Mouse (Mus musculus) heart, adult 8-10 months (tissue): ENCODE results near the gene Cep104. TPM values are rescaled to one million over a fixed set of nuclear protein-coding genes. Genes with fewer than 3 reads are reported as not detected.
A peak's percentile ranks its signal among the peaks of the same experiment; 100 is the strongest.

ENCODE experiments used
- DNase-seq: peaks from one replicate; pipeline ENCODE4 v3.0.0; 2022; ENCODE audit warnings: low spot score
- total RNA-seq, 4 experiments: library from RNA; stranded (reverse); gene quantifications; 2 replicates each; pipeline ENCODE4 v1.2.4; 2022

The Cep104 gene
- total RNA-seq, 4 experiments from 2014 or later, result 29.4 to 34.6 (median 32.1) TPM

DNA sequence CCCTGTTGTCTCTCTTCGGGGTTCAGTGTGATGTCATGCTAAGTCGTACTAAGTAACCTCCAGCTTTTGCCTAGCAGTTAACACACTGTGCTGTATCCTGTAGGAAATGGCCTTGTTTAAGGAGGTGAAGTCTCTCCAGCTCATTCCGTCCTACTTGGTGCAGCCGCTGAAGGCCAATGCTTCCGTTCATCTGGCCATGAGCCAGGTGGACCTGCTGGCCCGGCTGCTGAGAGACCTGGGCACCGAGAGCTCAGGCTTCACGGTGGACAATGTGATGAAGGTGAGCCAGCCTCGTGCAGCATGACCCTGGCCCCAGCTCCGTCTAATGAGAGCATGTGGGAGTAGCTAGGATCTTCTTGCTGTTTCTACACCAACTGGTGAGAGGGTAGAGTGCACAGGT is 17.7 kb downstream of the Cep104 start:
- no peak for DNase-seq

DNA sequence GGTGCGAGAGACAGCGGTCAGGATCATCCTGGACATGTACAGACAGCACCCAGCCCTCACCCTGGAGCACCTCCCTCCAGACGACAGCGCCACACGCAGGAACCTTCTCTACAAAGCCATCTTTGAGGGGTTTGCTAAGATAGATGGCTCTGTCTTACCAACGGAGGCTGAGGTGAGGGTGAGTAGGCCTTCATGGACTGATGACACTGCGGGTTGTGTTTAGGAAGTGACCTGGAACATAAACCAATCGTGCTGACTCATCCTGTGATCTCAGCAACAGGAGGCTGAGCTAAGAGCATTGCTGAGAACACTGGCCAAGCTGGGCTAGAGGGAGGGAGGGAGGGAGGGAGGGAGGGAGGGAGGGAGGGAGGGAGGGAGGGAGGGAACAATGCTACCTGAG is 18.5 kb downstream of the Cep104 start:
- no peak for DNase-seq

DNA sequence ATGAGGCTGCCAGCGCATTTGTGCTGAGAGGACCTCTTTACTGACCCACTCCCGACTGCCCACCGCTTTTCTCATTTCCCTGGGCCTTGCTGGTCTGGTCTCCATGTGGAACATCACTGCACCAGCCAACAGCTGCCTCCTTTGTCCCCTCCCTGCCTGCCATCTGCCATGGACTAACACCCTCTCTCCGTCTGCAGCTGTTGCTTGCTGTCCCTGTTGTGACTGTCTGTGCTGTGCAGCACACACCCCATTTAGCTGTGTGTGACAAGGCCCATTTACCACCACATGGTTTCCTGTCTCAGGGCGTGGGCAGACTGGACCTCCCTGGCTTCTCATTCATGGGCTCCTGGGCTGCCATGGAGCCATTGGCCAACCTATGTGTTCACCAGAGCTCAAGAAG is 30.5 kb downstream of the Cep104 start:
- DNase-seq, result no peak

DNA sequence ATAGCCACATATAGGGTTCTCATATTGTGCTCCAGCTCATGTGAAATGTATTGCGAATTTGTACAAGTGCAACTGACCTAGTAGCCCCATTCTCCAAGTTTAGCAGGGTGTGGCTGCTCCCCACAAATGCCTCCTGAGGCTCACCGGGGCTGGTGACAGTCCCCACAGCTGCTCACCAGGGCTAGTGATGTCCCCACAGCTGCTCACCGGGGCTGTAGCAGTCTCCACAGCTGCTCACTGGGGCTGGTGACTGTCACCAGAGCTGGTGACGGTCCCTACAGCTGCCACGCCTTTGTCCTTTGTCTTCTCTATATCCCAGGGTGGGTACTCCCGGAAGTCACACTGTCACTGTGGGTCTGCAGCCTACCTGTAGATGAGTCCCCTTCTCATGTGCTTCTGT is 31.3 kb downstream of the Cep104 start:
- no peak for DNase-seq

DNA sequence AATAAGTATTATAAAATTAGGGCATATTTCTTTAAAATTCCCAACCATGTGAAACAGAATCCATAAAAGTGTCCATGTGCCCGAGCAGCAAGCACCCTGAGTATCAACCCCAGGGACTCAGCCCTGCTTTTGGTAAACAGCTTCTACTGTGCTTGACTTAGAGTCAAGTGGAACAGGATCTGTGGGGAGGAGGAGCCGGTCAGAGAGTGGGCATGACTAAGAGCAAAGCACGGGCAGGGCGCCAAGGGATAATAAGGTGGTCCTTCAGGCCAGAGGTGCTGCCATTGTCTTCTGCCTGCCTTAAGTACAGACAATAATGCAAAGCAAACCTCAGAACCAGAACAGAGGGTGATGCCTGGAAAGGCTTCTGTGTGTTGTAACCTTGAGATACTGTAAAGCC is 32.8 kb downstream of the Cep104 start:
- DNase-seq, result no peak

DNA sequence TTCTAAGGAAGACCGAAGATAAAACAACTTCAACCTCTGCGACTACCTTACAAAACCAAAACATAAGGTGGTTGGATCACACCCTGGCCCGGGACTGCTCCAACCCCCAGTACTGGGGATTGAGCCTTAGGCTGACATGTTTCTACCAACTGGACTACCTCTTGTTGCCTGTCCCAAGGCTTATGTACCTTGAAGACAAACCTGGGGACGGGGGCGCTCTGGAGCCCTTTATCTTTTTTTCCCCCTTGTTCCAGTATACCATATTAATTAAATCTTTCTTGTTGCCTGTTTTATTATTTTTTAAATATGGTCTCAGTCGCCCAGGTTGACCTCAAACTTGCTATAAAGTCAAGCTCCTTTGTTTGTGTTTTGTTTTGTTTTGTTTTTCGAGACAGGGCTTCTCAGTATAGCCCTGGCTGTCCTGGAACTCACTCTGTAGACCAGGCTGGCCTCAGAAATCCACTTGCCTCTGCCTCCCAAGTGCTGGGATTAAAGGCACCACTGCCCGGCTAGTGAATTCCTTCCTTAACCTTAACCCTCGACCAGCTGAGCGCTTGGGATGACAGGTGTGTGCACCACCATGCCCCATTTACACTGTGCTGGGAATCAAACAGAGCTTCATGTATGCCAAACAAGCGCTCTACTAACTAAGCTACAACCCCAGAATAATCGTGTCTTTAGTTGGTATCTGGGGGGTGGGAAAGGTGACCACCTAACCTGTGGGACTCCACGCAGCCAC is 36.1 kb downstream of the Cep104 start:
- no peak for DNase-seq

DNA sequence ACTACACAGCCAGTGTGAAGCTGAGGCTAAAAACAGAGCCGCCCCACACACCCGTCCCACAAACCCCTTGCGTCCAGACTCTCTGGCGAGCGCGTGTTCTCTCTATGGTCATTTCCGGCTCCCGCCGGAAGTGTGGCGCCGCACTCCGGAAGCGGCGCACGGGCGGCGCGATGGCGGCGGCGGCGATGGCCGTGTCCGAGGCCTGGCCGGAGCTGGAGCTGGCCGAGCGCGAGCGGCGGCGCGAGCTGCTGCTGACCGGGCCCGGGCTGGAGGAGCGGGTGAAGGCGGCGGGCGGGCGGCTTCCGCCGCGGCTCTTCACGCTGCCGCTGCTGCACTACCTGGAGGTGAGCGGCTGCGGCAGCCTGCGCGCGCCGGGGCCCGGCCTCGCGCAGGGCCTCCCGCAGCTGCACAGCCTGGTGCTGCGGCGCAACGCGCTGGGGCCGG is 36.7 kb downstream of the Cep104 start, which contains the start of gene Lrrc47:
Gene Lrrc47, plus strand, starts transcription at position 86 of the 444 bp plus-strand sequence.
- peak; percentile 84 for DNase-seq

DNA sequence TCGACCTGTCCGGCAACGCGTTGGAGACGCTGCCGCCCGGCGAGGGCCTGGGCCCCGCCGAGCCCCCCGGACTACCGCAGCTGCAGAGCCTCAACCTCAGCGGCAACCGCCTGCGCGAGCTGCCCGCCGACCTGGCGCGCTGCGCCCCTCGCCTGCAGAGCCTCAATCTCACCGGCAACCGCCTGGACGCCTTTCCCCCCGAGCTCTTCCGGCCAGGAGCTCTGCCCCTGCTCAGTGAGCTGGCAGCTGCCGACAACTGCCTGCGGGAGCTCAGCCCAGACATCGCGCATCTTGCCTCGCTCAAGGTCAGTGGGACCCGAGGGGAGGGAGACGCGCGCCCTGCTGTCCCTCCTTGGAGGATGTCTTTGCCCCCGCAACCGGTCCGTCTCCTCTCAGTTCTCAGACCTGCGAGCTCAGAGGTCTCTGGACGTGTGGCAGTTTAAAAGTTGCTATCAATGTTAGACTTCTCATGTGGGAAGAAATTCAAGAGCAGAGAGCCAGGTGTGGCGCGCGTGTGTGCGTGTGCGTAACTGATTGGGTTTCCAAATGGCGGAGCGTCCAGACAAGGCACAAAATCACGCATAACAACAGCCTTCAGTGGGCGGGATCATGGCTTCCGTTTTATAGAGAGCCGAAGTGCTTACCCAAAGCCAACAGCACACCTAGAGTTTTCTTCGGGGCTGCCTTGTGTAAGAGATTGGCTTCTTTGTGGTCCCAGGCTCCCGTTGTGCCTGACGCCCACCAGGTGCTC is 37.3 kb downstream of the Cep104 start:
- no peak for DNase-seq

DNA sequence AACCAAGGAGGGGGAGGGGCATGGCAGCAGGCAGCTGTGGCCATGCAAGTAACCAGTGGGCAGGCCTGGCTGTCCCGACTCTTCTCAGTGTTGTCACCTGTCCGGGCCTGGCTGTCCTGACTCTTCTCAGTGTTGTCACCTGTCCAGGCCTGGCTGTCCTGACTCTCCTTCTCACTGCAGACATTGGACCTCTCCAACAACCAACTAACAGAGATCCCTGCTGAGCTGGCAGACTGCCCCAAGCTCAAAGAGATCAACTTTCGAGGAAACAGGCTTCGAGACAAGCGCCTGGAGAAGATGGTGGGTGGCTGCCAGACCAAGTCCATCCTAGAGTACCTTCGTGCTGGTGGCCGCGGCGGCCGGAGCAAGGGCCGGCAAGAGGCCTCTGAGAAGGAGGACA is 40.5 kb downstream of the Cep104 start:
- no peak for DNase-seq

DNA sequence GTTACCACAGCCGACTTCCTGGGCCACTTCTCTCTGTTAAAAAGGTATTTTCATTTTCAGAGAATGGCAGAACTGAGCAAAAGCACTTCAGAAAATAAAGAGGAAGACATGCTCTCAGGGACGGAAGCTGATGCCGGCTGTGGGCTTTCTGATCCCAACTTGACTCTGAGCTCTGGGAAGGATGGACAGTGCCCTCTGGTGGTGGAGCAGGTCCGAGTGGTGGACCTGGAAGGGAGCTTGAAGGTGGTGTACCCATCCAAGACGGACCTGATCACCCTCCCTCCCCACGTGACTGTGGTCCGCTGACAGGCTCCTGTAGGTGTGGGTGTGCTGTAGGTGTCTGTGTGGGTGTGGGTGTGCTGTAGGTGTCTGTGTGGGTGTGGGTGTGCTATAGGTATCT is 44.6 kb downstream of the Cep104 start:
- no peak for DNase-seq

DNA sequence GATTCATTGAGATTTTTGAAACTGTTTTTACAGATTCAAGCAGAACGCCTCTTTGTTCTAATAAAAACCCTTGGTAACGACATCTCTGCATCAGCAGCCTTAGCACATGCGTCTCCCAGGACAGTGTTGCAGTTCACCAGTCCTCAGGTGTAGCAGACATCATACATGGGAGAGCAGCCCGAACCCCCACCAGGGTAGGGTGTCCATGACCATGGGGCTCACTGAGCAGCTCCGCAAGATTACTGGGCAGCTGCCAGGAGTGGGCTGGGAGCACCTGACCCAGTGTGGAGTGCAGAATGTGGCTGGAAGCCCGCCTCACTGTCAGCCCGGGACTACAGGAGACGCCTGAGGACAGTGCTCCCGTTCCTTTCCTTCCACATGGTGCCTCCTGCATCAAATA is 46.4 kb downstream of the Cep104 start:
- DNase-seq, result no peak

DNA sequence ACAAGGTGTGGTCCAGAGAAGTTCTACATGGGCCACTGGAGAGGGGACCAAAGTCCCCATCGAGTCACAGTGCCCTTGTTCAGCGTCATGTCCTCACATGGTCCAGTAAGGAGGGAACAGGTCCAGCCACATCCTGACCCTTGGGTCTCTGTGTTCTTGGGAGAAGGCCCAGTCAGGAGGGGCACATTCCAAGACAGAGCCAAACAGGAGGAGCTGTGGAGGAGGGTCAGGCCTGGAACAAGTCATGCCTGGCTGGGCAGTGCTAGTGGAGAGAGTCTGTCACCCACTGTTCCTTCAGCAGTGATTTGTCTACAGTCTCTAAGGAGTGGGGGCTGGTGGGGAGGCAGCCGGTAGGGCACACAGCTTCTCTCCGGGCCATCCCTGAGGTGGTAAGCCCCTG is 47.4 kb downstream of the Cep104 start:
- DNase-seq, result peak; percentile 58

DNA sequence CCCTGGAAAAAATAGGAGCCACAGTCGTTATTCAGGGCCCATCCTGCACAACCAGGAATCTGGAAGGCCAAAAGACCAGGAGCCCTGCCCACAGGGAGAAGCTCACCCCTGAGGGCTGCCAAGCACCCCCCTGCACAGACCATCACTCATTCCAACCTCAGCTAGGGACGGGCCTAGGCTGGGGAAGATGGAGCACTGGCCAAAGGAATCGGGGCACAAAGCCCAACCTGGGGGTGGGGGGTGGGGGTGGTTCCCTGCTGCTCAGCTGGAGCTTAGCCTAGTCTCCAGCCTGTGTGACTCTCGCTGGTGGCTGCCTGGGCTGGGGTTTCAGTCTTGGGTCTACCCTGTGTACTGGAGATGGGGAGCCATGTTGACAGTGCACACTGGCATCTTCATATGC is 47.9 kb downstream of the Cep104 start:
- no peak for DNase-seq

DNA sequence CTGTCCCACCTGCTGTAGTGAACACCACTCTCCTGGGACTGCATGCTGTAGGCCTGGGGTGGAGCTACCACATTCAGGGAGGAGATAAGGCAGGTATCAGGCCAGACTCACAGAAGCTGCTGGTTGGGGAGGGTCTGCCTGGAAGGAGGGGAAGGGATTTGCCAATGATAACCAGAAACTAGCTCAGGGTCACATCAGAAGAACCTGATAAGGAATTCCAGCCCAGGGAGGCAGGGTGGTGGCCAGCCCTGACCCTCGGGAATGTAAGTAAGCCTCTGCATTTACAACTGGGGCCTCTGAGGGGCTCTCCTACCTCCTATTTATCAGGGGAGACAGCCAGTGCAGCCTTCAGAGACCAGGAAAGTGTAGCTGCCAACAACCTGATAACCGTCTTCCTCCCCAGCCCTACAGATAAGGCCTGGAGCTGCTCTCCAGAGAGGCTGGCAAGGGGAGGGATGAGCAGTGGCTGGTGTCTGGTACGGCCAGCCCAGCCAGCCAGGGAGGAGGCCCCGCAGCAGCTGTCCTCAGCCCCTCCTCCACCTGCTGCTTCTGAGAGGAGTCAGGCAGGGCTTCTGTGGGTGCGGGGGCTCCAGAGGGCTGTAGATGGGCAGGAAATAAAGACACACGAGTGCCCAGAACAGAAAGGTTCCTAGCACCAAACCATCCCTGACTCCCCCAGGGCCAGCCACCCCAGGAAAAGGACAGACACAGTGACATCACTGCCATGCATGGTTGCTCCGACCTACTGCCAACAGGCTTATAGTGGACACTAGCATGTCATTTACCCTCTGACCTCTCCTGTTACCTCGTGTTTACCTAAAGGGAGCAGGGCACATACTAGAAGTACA is 49.0 kb downstream of the Cep104 start:
- no peak for DNase-seq

DNA sequence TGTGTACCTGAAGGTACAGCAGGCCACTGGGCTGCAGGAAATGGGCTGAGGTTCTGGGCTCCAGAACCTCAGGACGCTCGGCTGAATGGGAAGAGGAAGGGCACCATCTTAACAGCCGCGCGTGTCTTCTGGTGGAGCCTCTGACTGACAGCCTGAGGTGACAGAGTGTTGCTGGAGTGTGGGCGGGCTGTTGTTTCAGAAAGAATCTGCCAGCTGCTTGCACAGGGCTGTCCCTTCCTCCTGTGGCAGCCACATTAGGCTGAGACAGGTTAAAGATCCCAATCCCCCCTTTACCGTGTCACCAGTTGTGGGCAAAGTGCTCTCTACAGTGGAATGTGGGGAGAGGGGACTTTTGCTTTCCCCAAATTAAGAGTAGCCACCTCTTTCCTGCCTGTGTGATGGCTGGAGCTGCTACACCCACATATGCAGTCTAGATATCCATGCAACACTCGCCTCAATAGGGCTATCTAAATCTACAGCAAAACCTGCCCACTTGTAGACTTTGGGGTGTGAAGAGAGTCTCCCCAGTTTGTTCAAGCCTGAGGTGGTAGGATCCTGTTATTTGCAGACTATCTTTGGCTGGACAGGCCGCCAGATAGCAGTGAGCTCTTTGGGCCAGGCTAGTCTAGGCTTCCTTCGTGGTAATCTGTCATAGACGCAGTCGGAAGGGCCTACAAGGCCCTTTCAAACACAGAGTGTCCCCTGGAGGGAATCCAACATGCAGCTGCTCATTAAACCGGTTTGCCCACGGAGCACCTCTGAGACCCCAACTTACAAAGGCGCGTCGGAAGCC is 49.9 kb downstream of the Cep104 start:
- DNase-seq, result no peak

DNA sequence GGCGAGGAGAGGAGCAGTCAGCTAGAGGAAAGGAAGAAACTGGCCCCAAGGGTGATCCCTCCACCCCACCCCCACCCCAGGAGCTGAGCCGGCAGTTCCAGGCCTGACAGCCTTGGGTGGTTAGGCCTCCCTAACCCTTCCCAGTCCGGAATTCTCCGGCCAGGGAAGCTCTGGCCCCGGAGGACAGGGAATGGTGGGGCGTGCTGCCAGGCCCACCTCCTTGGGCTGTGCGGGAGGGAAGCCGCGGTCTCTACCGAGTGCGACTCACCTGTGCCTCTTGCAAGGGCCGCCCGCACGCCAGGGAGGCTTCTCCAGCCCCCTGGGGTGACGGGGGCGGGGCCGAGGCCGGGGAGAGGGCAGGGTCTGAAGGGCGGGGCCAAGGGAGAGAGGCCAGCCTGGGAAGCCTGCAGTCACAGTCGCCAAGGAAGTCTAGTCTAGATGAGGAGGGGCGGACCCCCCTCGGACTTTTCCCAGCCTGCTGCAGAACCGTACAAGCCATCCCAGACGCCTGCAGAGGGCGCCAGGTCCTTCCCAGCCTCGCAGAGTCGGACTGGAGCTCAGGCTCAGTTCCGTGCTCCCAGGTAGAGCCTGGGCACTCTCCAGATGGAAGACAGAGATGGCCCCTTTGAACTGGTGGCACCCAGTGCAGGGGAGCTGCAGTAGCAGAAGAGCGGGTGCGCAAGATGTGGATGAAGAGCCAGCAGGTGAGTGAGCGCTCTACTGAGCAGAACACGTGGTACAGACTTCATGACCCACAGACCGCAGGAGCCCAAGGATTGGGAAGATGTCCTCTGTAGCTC is 50.8 kb downstream of the Cep104 start, which contains the start of gene Smim1:
Gene Smim1, minus strand, starts transcription at position 590 of the 800 bp plus-strand sequence.
- DNase-seq, result peak; percentile 60

DNA sequence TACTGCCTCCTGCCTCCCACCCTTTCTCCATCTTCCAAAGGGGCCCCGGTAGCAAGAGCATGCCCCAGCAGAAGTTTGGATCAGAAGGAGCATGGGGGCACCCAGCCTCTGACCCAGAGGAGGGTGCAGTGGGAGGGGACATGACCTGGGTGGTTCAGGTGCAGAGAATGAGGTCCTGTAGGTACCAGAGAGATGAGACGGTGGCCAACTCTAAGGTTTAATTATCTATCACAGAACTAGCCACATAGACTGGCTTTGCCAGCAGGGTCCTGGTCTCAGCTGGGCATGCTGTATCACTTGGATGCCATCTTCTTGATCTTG is 51.4 kb downstream of the Cep104 start:
- no peak for DNase-seq

DNA sequence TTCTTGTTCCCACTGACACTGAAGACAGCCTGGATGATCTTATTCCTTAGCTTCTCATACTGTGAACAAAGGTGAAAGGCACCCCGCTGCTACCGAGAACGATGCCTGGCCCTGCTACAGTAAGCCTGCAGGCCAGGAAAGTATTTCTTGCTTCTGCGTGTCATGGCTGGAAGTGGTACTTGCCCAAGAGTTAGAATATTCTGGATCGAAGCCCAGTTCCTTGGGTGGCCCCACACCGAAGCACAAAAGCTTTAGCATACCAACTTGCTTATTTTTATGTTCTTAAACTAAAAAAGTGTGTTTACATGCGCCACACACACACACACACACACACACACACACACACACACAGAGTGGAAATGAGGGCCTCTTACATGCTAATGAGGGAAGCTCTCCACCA is 53.1 kb downstream of the Cep104 start:
- DNase-seq, result no peak

DNA sequence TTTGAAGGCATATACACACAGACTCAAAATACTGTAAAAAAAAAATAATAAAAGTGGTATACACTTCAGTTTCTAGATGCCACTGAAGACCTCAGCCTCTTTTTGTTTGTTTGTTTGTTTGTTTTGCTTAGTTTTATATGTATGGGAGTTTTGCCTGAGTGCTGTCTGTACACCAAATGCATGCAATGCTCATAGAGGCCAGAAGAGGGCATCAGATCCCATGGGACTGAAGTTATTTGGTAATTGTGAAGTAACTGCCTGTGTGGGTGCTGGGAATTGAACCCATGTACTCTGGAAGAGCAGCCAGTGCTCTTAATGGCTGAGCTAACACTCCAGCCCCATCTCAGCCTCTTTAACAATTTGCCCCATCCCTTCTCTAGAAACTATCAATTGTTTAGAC is 53.7 kb downstream of the Cep104 start:
- no peak for DNase-seq

DNA sequence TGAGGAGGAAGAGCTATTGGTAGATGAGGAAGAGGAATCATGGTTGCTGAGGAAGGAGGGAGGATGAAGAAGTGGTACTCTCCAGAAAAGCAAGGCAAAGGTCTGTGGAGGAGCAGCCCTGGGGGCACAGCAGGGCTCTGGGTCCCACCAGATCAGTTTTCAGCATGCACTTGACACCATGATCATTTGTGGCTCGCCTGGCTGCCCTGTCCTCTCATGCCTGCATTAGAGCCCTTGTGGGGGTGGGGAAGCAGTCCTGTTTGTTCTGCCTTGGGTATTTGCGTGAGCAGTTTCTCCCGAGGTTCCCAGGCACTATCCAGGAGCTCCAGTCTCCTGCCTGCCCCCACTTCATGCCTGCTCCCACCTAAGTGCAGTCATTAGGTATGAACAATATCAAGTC is 62.1 kb downstream of the Cep104 start:
- DNase-seq, result no peak

DNA sequence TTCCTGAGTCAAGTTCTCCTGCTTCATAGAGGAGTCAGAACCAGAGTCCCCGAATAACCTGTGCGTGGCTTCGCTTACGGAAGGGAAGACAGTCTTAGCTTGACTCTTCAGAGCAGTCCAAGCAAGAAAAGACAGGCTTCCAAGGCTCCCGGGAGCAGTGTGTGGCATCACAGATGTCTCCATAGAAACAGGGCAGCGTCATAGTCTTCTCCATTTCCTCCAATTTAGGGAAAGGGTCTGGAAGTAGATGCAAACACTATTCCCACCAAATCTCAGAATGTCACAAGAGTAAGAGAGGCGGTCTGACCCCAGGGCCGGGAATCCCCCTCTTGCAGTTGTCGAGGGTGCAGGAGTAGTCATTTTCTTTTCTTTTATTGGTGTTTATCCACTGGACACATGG is 67.6 kb downstream of the Cep104 start, which contains the start of gene Ccdc27:
Gene Ccdc27, minus strand, starts transcription at position 101 of the 400 bp plus-strand sequence.
- no peak for DNase-seq
